In genomic region chr5:143630214-143630613, GRCm38 (mm10) we compare ENCODE assay signal across 13 mouse cellular contexts. TPM values are rescaled to one million over a fixed set of nuclear protein-coding genes. Genes with fewer than 3 reads are reported as not detected.
DNase-seq lines count a peak whose midpoint lies in the region; ATAC-seq and TF ChIP-seq lines count a peak whose summit lies in the region.
"Had no signal": no experiment of that assay in that cellular context is flagged by ENCODE, and none has a peak within 500 bp of the region (broad histone marks: within the 10 kb centered on the region; RNA-seq: fewer than 3 reads in every experiment).

No protein-coding gene starts in this region.

- 97% methylated on average over 3 of the region's 3 CpGs for WGBS in intestine, postnatal 0 days
- 97% methylated on average over 3 of the region's 3 CpGs for WGBS in intestine, embryonic 16.5 days
- 100% methylated on average over 3 of the region's 3 CpGs for WGBS in hindbrain, embryonic 14.5 days
- WGBS in limb, embryonic 10.5 days: 96% methylated on average over 3 of the region's 3 CpGs

- DNase-seq in thymus, postnatal 14 days: peak; percentile 27
- no peak for DNase-seq in thymus, postnatal 10 days (ENCODE audit: low spot score in 2 of 2)
- peak; percentile 56 for DNase-seq in induced T-regulatory cell, adult 2 months (ENCODE audit: low read depth)
- DNase-seq in cerebellum, adult 11-12 months: no peak
- no peak for DNase-seq in hindbrain, embryonic 14.5 days (ENCODE audit: low spot score)
- no peak for DNase-seq in limb, embryonic 10.5 days (ENCODE audit: low spot score)
- DNase-seq: cerebellum, postnatal 36 days; heart, postnatal 4 days; kidney, adult 9 months; right cerebral cortex, postnatal 4 days had no signal

- no peak overlapping the region for H3K4me3 ChIP-seq in intestine, postnatal 0 days (ENCODE audit: low read depth, low read length)
- H3K4me3 ChIP-seq in intestine, embryonic 16.5 days (ENCODE audit: low read length): no peak overlapping the region
- no peak overlapping the region for H3K4me3 ChIP-seq in hindbrain, embryonic 14.5 days (replicated peaks; ENCODE audit: low read length)
- H3K4me3 ChIP-seq in limb, embryonic 10.5 days: no peak overlapping the region
- H3K4me3 ChIP-seq: limb, embryonic 12.5 days had no signal

- H3K4me2 ChIP-seq in intestine, postnatal 0 days (replicated peaks; ENCODE audit: low read depth): no peak overlapping the region
- no peak overlapping the region for H3K4me2 ChIP-seq in intestine, embryonic 16.5 days (ENCODE audit: low read depth, low read length)
- H3K4me2 ChIP-seq in hindbrain, embryonic 14.5 days (replicated peaks): no peak overlapping the region
- H3K4me2 ChIP-seq: limb, embryonic 12.5 days had no signal

- no peak overlapping the region for H3K9ac ChIP-seq in intestine, postnatal 0 days (ENCODE audit: low read depth, low read length)
- H3K9ac ChIP-seq in intestine, embryonic 16.5 days (ENCODE audit: low read depth, low read length): no peak overlapping the region
- H3K9ac ChIP-seq in hindbrain, embryonic 14.5 days: no peak overlapping the region
- H3K9ac ChIP-seq: limb, embryonic 12.5 days had no signal

- H3K27ac ChIP-seq in intestine, postnatal 0 days (ENCODE audit: low read depth, low read length): no peak overlapping the region
- no peak overlapping the region for H3K27ac ChIP-seq in intestine, embryonic 16.5 days (ENCODE audit: low read length)
- no peak overlapping the region for H3K27ac ChIP-seq in hindbrain, embryonic 14.5 days
- H3K27ac ChIP-seq in limb, embryonic 10.5 days: no peak overlapping the region
- H3K27ac ChIP-seq: limb, embryonic 12.5 days had no signal

- H3K9me3 ChIP-seq in intestine, postnatal 0 days (ENCODE audit: control insufficient read depth): no peaks in the 10 kb centered on the region
- no peaks in the 10 kb centered on the region for H3K9me3 ChIP-seq in intestine, embryonic 16.5 days (ENCODE audit: control insufficient read depth, low read length)
- H3K9me3 ChIP-seq in hindbrain, embryonic 14.5 days (ENCODE audit: control insufficient read depth, low read length): no peaks in the 10 kb centered on the region
- H3K9me3 ChIP-seq in limb, embryonic 10.5 days (replicated peaks): no peaks in the 10 kb centered on the region

- 0 out of 2 replicates have a peak, but pooled peaks cover 3% of the 10 kb centered on the region for H3K36me3 ChIP-seq in intestine, postnatal 0 days (ENCODE audit: control insufficient read depth, insufficient read depth)
- H3K36me3 ChIP-seq in intestine, embryonic 16.5 days (ENCODE audit: control insufficient read depth, insufficient read depth, low read length): no peaks in the 10 kb centered on the region
- no peaks in the 10 kb centered on the region for H3K36me3 ChIP-seq in hindbrain, embryonic 14.5 days (replicated peaks; ENCODE audit: control insufficient read depth, insufficient read depth)
- H3K36me3 ChIP-seq in limb, embryonic 10.5 days: peaks cover 24% of the 10 kb centered on the region

- H3K27me3 ChIP-seq in intestine, postnatal 0 days (replicated peaks; ENCODE audit: control insufficient read depth, insufficient read depth, low read length): no peaks in the 10 kb centered on the region
- no peaks in the 10 kb centered on the region for H3K27me3 ChIP-seq in intestine, embryonic 16.5 days (replicated peaks; ENCODE audit: control insufficient read depth, insufficient read depth, low read length)
- H3K27me3 ChIP-seq in hindbrain, embryonic 14.5 days (ENCODE audit: control insufficient read depth, insufficient read depth, low read length): no peaks in the 10 kb centered on the region
- H3K27me3 ChIP-seq in limb, embryonic 10.5 days (ENCODE audit: low read depth, poor library complexity, severe bottlenecking): no peaks in the 10 kb centered on the region
- H3K27me3 ChIP-seq: limb, embryonic 12.5 days had no signal

- H3K4me1 ChIP-seq in intestine, postnatal 0 days (replicated peaks; ENCODE audit: control insufficient read depth, insufficient read depth, low read length): peaks cover 19% of the 10 kb centered on the region
- H3K4me1 ChIP-seq in intestine, embryonic 16.5 days (ENCODE audit: control insufficient read depth, insufficient read depth, low read length): peaks cover 40% of the 10 kb centered on the region
- H3K4me1 ChIP-seq in hindbrain, embryonic 14.5 days (replicated peaks; ENCODE audit: control insufficient read depth, insufficient read depth, low read length): peaks cover 12% of the 10 kb centered on the region
- peaks cover 55% of the 10 kb centered on the region for H3K4me1 ChIP-seq in limb, embryonic 10.5 days

- TF ChIP-seq CTCF in intestine, postnatal 0 days (IDR thresholded peaks at IDR 0.05; ENCODE audit: low read depth): peak; percentile 45

- ATAC-seq in intestine, postnatal 0 days: no peak
- no peak for ATAC-seq in intestine, embryonic 16.5 days
- ATAC-seq in hindbrain, embryonic 14.5 days (ENCODE audit: low FRiP score): no peak

RNA-seq across cellular contexts. Expression of gene Cyth3, which starts 8.0 kb away (rescaled TPM):
- 21.1 and 22.6 TPM in 2 replicates for polyA plus RNA-seq in intestine, postnatal 0 days (2015; fragmentation: Nextera tagmentation; extraction: Ambion mirVana)
- polyA plus RNA-seq in intestine, embryonic 16.5 days (2015; fragmentation: Nextera tagmentation; extraction: Ambion mirVana): 42.5 and 43.3 TPM in 2 replicates
- polyA plus RNA-seq in hindbrain, embryonic 14.5 days (2014; fragmentation: Nextera tagmentation; extraction: Ambion mirVana): 39.9 and 40.9 TPM in 2 replicates
- polyA plus RNA-seq in limb, embryonic 10.5 days (2016; fragmentation: Nextera tagmentation; extraction: Ambion mirVana): 47.5 and 59.2 TPM in 2 replicates

Comparison
In these comparisons a context has a peak if more than half of its experiments do, and no peak if none do; other contexts are left out.
1. DNase-seq: peak in thymus, postnatal 14 days (single experiment) and induced T-regulatory cell, adult 2 months (single experiment); none in thymus, postnatal 10 days (0 of 2), cerebellum, adult 11-12 months (single experiment), hindbrain, embryonic 14.5 days (single experiment) and limb, embryonic 10.5 days (single experiment).